Mouse (Mus musculus): ENCODE measurements around the gene Hepacam.

GRCm38 (mm10) chr9:37435616-37436015 lies 68.5 kb downstream of the Hepacam start:
- no peak for TF ChIP-seq CTCF (IDR thresholded peaks at IDR 0.05; ENCODE audit: low read depth, low read length)
- TF ChIP-seq POLR2A (IDR thresholded peaks at IDR 0.05; ENCODE audit: extremely low read depth, insufficient read depth, low read length): no peak

Data from liver, adult 2 months (tissue).